ENCODE assay signal across 8 mouse cellular contexts in genomic region chr5:120424039-120424438, GRCm38 (mm10). TPM values are rescaled to one million over a fixed set of nuclear protein-coding genes. Genes with fewer than 3 reads are reported as not detected.
DNase-seq lines count a peak whose midpoint lies in the region; ATAC-seq and TF ChIP-seq lines count a peak whose summit lies in the region.

No protein-coding gene starts in this region.

- H3K4me2 ChIP-seq in embryonic facial prominence, embryonic 15.5 days (replicated peaks), result no peak overlapping the region
- peak overlapping the region; percentile 59 for H3K4me2 ChIP-seq in hindbrain, embryonic 12.5 days (replicated peaks)
- H3K4me2 ChIP-seq in liver, postnatal 0 days (ENCODE audit: low read depth, low read length), result no peak overlapping the region
- peak overlapping the region; percentile 55 for H3K4me2 ChIP-seq in neural tube, embryonic 15.5 days

- no peaks in the 10 kb centered on the region for H3K9me3 ChIP-seq in embryonic facial prominence, embryonic 15.5 days (replicated peaks)
- H3K9me3 ChIP-seq in hindbrain, embryonic 12.5 days (replicated peaks), result no peaks in the 10 kb centered on the region
- H3K9me3 ChIP-seq in liver, postnatal 0 days (ENCODE audit: low read length), result no peaks in the 10 kb centered on the region
- no peaks in the 10 kb centered on the region for H3K9me3 ChIP-seq in neural tube, embryonic 15.5 days (replicated peaks)

- peak; percentile 50 for DNase-seq in CD4-positive helper T cell, adult 2 months (ENCODE audit: low read depth, low spot score)
- DNase-seq in Muller cell, postnatal 12 days (ENCODE audit: inconsistent ontology term), result peak; percentile 78
- peak; percentile 79 for DNase-seq in liver, postnatal 0 days
- DNase-seq in cerebellum, adult 11 months, result no peak

- no peak overlapping the region for H3K27ac ChIP-seq in embryonic facial prominence, embryonic 15.5 days (replicated peaks)
- H3K27ac ChIP-seq in hindbrain, embryonic 12.5 days, result peak overlapping the region; percentile 95
- H3K27ac ChIP-seq in liver, postnatal 0 days (ENCODE audit: low read depth), result no peak overlapping the region
- H3K27ac ChIP-seq in neural tube, embryonic 15.5 days (replicated peaks), result peak overlapping the region; percentile 91

- under 1% methylated on average over 19 of the region's 19 CpGs for WGBS in embryonic facial prominence, embryonic 15.5 days
- WGBS in hindbrain, embryonic 12.5 days, result under 1% methylated on average over 19 of the region's 19 CpGs
- WGBS in liver, postnatal 0 days (ENCODE audit: insufficient replicate concordance), result 2% methylated on average over 19 of the region's 19 CpGs
- 1% methylated on average over 19 of the region's 19 CpGs for WGBS in neural tube, embryonic 15.5 days

- TF ChIP-seq EP300 in liver, postnatal 0 days (IDR thresholded peaks at IDR 0.05; ENCODE audit: low read depth), result no peak

- H3K4me3 ChIP-seq in embryonic facial prominence, embryonic 15.5 days (replicated peaks), result no peak overlapping the region
- H3K4me3 ChIP-seq in hindbrain, embryonic 12.5 days, result peak overlapping the region; percentile 55
- H3K4me3 ChIP-seq in liver, postnatal 0 days (ENCODE audit: low read depth, low read length), result no peak overlapping the region
- peak overlapping the region; percentile 38 for H3K4me3 ChIP-seq in neural tube, embryonic 15.5 days (replicated peaks)

- peaks cover 2% of the 10 kb centered on the region; the same call in 1 of the 2 replicates for H3K4me1 ChIP-seq in embryonic facial prominence, embryonic 15.5 days
- H3K4me1 ChIP-seq in hindbrain, embryonic 12.5 days, result peaks cover 18% of the 10 kb centered on the region
- no peaks in the 10 kb centered on the region for H3K4me1 ChIP-seq in liver, postnatal 0 days (ENCODE audit: insufficient read depth)
- 0 out of 2 replicates have a peak, but pooled peaks cover 6% of the 10 kb centered on the region for H3K4me1 ChIP-seq in neural tube, embryonic 15.5 days

- peaks cover 92% of the 10 kb centered on the region for H3K27me3 ChIP-seq in embryonic facial prominence, embryonic 15.5 days
- peaks cover 91% of the 10 kb centered on the region for H3K27me3 ChIP-seq in hindbrain, embryonic 12.5 days
- H3K27me3 ChIP-seq in liver, postnatal 0 days (ENCODE audit: insufficient read depth, low read length), result peaks cover 62% of the 10 kb centered on the region
- H3K27me3 ChIP-seq in neural tube, embryonic 15.5 days (replicated peaks), result peaks cover 63% of the 10 kb centered on the region

- no peak for TF ChIP-seq CTCF in liver, postnatal 0 days (IDR thresholded peaks at IDR 0.05; ENCODE audit: low read depth)

- no peak overlapping the region for H3K9ac ChIP-seq in embryonic facial prominence, embryonic 15.5 days
- H3K9ac ChIP-seq in hindbrain, embryonic 12.5 days, result peak overlapping the region; percentile 75
- no peak overlapping the region for H3K9ac ChIP-seq in liver, postnatal 0 days (replicated peaks)
- H3K9ac ChIP-seq in neural tube, embryonic 15.5 days (replicated peaks), result peak overlapping the region; percentile 43; the same call in 1 of the 2 replicates

- 0 out of 2 replicates have a peak, but pooled peaks have one; percentile 43 for ATAC-seq in embryonic facial prominence, embryonic 15.5 days (ENCODE audit: insufficient number of reproducible peaks, low FRiP score, low TSS enrichment, low read depth)
- ATAC-seq in hindbrain, embryonic 12.5 days (ENCODE audit: low FRiP score), result no peak
- no peak for ATAC-seq in liver, postnatal 0 days
- ATAC-seq in neural tube, embryonic 15.5 days (ENCODE audit: low FRiP score), result no peak
- ATAC-seq in erythroblast, adult 5-6 weeks (replicated peaks; ENCODE audit: low FRiP score, poor library complexity, severe bottlenecking), result no peak

- H3K36me3 ChIP-seq in embryonic facial prominence, embryonic 15.5 days, result no peaks in the 10 kb centered on the region
- H3K36me3 ChIP-seq in hindbrain, embryonic 12.5 days, result no peaks in the 10 kb centered on the region
- no peaks in the 10 kb centered on the region for H3K36me3 ChIP-seq in liver, postnatal 0 days (replicated peaks; ENCODE audit: insufficient read depth, low read length)
- H3K36me3 ChIP-seq in neural tube, embryonic 15.5 days, result no peaks in the 10 kb centered on the region

RNA-seq across cellular contexts. Expression of gene Lhx5, which starts 7.5 kb away (rescaled TPM):
- 0.05 TPM in 2 replicates for polyA plus RNA-seq in embryonic facial prominence, embryonic 15.5 days (2015; fragmentation: Nextera tagmentation; extraction: Ambion mirVana)
- 63.0 and 67.2 TPM in 2 replicates for polyA plus RNA-seq in hindbrain, embryonic 12.5 days (2016; fragmentation: Nextera tagmentation; extraction: Ambion mirVana)
- polyA plus RNA-seq in liver, postnatal 0 days (2015; fragmentation: Nextera tagmentation; extraction: Ambion mirVana), result not detected in 2 replicates
- 18.7 and 22.4 TPM in 2 replicates for polyA plus RNA-seq in neural tube, embryonic 15.5 days (2015; fragmentation: Nextera tagmentation; extraction: Ambion mirVana)
- not detected in 2 replicates for total RNA-seq in erythroblast, adult 5-6 weeks (2015; ENCODE audit: low replicate concordance)
- not detected in 2 replicates for total RNA-seq in erythroblast, adult 5-6 weeks (2017; ENCODE audit: low replicate concordance)

RNA-seq across cellular contexts. Expression of gene Sdsl, which starts 48.6 kb away (rescaled TPM):
- polyA plus RNA-seq in embryonic facial prominence, embryonic 15.5 days (2015; fragmentation: Nextera tagmentation; extraction: Ambion mirVana), result 0.95 and 1.7 TPM in 2 replicates
- polyA plus RNA-seq in hindbrain, embryonic 12.5 days (2016; fragmentation: Nextera tagmentation; extraction: Ambion mirVana), result 5.4 and 7.5 TPM in 2 replicates
- polyA plus RNA-seq in liver, postnatal 0 days (2015; fragmentation: Nextera tagmentation; extraction: Ambion mirVana), result 21.0 and 24.5 TPM in 2 replicates
- polyA plus RNA-seq in neural tube, embryonic 15.5 days (2015; fragmentation: Nextera tagmentation; extraction: Ambion mirVana), result 7.9 TPM in 2 replicates
- total RNA-seq in erythroblast, adult 5-6 weeks (2015; ENCODE audit: low replicate concordance), result not detected in 2 replicates
- 3.4 and 3.9 TPM in 2 replicates for total RNA-seq in erythroblast, adult 5-6 weeks (2017; ENCODE audit: low replicate concordance)

RNA-seq across cellular contexts. Expression of gene Sds, which starts 52.3 kb away (rescaled TPM):
- polyA plus RNA-seq in embryonic facial prominence, embryonic 15.5 days (2015; fragmentation: Nextera tagmentation; extraction: Ambion mirVana), result not detected in 2 replicates
- polyA plus RNA-seq in hindbrain, embryonic 12.5 days (2016; fragmentation: Nextera tagmentation; extraction: Ambion mirVana), result not detected in 2 replicates
- 32.4 and 32.5 TPM in 2 replicates for polyA plus RNA-seq in liver, postnatal 0 days (2015; fragmentation: Nextera tagmentation; extraction: Ambion mirVana)
- not detected in 2 replicates for polyA plus RNA-seq in neural tube, embryonic 15.5 days (2015; fragmentation: Nextera tagmentation; extraction: Ambion mirVana)
- not detected in 2 replicates for total RNA-seq in erythroblast, adult 5-6 weeks (2015; ENCODE audit: low replicate concordance)
- total RNA-seq in erythroblast, adult 5-6 weeks (2017; ENCODE audit: low replicate concordance), result not detected in 2 replicates

Comparison
In these comparisons a context has a peak if more than half of its experiments do, and no peak if none do; other contexts are left out.
1. H3K27ac ChIP-seq: peak in hindbrain, embryonic 12.5 days (single experiment) and neural tube, embryonic 15.5 days (single experiment); none in embryonic facial prominence, embryonic 15.5 days (single experiment) and liver, postnatal 0 days (single experiment).
2. H3K4me2 ChIP-seq: peak in hindbrain, embryonic 12.5 days (single experiment) and neural tube, embryonic 15.5 days (single experiment); none in embryonic facial prominence, embryonic 15.5 days (single experiment) and liver, postnatal 0 days (single experiment).
3. H3K4me3 ChIP-seq: peak in hindbrain, embryonic 12.5 days (single experiment) and neural tube, embryonic 15.5 days (single experiment); none in embryonic facial prominence, embryonic 15.5 days (single experiment) and liver, postnatal 0 days (single experiment).
4. H3K9ac ChIP-seq: peak in hindbrain, embryonic 12.5 days (single experiment) and neural tube, embryonic 15.5 days (single experiment); none in embryonic facial prominence, embryonic 15.5 days (single experiment) and liver, postnatal 0 days (single experiment).
5. RNA of gene Lhx5, which starts 7.5 kb away (polyA plus RNA-seq): 63.0 to 67.2 TPM in hindbrain, embryonic 12.5 days and 18.7 to 22.4 TPM in neural tube, embryonic 15.5 days; 0.05 TPM in embryonic facial prominence, embryonic 15.5 days and not detected in liver, postnatal 0 days; every median in the first group is over 10 times any median in the second.
6. RNA of gene Sds, which starts 52.3 kb away (polyA plus RNA-seq): 32.4 to 32.5 TPM in liver, postnatal 0 days; not detected in neural tube, embryonic 15.5 days, not detected in hindbrain, embryonic 12.5 days and not detected in embryonic facial prominence, embryonic 15.5 days; every median in the first group is over 10 times any median in the second.